Mouse (Mus musculus): ENCODE results near the gene Usp5. TPM values are rescaled to one million over a fixed set of nuclear protein-coding genes. Genes with fewer than 3 reads are reported as not detected.

The Usp5 gene
- total RNA-seq (2023) = 58.0 TPM

DNA sequence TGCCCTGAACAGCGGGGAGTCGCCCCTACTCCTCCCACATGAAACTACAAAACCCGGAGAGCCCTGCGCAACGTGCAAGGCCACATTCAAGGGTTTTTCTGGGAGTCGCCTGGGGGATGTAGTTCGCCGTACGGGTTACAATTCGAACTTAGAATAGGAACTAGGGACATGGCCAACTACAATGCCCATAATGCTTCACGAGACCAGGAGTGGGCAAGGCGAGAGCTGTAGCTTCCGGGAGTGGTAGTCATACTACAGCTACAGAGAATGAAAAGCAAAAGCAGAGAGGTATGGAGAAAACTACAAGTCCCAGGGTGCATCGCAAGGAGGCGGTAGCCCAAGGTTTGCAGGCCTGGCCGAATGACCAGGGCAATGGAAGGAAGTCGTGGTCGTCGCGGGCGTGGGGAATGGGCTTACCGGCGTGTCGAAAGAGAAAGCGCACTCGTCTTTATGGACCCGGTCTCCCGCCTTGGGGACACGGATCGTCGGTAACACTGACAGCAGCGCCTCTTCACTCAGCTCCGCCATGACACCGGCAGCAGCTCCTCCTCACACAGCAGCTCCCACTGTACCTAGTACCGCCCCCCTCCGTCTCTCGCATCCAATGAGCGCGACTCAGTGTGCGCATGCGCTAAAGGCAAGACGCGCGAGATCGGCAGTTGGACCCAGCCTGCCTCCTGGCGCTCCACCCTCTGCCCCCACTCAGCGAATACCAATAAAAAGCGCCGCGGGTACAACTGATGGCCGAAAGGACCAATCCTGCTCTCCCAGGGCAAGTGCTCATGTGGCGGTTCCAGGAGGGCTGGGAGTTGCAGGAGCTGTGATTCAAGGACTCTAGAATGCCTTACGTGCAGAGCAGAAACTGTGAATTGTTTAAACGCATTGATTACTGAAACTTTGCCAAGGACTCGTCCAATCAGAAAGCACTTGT, at the start of gene Usp5, which contains the start of gene Cdca3:
Gene Usp5 (minus strand): TSS at position 617 of the 931 bp plus-strand sequence.
Gene Cdca3 (plus strand): TSS at position 680 of the 931 bp plus-strand sequence.

DNA sequence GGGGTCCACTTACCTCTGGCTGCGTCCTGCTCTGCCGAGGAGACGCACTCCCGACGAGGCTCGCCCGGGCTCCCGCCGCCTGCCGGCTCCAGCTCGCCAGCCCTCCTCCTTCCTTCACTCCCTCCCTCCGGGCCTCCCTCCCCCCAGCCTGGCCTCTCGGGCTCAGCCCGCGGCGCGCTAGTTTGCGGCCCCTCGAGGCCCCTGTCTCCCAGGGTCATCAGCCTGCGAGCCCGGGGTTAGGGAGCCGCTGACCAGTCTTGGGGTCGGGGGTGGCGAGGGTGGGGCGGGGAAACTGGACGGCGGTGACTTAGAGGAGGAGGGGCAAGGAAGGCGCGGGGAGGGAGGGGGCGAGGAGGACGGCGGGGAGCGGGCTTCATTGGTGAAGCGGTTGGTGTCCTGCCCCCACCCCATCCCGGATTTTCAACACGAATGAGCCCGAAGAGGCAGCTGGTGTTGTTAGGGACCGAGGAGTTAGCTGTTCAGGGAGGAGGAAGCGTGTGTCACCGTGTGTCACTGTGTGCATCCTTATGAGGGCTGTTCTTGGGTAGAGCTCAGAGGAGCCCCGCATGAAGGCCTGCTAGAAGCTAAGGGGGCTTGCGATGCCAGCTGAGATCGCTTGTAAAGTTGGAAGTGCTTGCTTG, 34.5 kb upstream of the Usp5 start, which contains the start of gene Gpr162:
Gene Gpr162 (minus strand): TSS at position 326 of the 641 bp plus-strand sequence.

DNA sequence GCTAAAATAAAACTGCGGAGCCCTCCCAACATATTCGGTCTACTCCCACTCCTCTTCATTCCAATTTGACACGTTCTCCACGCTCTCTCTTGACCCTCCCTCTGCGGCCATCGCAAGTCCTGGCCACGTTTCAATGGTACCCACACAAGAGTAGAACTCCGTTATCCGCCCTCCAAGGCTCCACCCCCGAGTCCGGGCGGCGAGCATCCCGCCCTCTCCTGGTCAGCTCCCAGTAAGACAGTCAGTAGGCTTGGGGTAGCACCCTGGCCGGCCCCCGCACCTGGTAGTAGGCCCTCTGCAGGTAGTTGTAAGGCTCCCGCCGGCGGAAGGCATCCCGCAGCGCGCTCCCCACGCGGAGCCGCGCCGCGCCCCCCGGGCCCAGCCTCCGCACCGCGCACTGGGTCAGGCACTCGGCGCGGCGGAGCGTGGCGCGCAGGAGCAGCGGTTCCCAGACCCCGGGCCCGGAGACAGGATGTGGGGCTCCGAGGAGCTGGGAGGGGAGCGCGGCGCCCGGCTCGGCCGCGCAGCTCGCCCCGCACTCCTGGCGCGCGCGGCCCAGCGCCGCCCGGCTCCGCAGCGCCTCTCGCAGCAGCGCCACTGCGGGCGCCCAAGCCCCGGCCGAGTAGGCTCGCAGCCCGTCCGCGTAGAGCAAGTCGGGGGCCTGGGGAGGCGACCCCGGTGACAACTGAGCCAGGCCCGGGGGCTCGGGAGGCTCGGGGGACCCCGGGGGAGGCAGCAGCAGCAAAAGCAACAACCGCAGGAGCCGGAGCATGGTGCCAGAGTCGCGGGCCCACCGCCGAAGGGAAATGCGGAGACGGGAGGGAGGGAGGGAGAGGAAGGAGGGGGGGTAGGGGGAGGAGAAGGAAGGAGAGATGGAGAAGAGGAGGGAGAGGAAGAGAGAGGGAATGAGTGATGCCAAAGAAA, 27.9 kb upstream of the Usp5 start, which contains the start of gene P3h3:
Gene P3h3 (minus strand): TSS at position 837 of the 924 bp plus-strand sequence.

DNA sequence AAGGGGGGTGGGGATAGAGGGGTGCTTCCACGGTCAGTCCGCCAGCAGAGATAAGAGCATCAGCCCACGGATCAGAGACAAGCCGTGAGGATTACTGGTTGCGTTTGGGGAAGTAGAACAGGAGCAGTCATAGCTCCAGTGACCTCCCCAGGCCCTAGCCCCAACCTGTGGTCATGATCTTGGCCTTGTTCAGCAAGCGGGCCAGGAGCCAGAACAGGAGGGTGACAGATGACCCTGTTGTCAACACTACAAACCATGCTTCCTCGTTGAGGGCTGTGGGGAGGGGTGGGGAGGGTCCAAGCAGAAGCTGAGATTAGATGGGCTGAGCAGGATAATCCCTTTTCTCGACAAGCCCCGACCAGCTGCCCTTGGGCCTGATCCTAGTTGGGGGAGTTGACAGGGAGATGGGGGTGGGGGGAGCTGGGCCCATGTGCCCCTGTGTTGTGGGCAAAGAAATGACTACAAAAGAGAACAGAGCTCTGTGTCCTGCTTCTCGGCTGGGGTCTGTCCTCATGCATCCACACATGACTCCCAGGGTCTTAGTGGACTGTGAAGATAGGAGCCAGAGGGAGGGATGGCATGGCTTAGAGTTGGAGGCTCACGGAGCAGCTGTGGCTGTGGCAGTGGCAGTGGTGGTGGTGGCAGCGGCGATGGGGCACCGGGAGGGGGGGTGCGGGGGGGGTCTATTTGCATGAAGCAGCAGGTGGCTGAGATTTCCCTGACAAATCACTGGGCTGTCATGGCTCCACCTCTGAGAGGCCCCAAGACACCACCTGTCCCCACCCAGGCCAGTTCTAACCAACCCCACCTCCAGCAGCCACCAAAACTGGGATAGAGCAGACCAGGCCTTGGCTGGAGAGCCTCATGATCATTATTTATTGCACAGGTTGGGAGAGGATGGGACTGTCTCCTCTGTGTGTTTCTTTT, 11.2 kb upstream of the Usp5 start, which contains the start of gene Gnb3:
Gene Gnb3 (minus strand): TSS at position 35 of the 927 bp plus-strand sequence.

DNA sequence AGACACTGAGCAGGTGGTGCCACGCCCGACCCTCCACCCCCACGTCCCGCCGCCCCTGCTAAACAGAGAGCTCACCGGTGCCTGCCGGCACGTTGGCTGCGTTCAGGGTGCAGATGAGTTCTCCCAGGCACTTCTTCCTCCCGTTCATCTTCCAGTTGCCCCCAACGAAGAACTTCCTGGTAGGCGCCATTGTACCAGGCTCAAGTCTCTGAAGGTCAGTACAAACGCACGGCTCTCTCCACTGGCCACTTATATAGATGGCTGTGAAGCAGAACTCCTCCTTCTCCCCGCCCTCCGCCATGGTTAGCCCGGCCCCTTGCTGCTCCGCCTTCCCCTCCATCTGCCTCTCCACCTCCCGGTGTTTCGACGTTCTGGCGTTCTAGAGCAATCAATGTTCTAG, 15.4 kb downstream of the Usp5 start, which contains the start of gene Tpi1:
Gene Tpi1 (minus strand): TSS at position 364 of the 400 bp plus-strand sequence.

DNA sequence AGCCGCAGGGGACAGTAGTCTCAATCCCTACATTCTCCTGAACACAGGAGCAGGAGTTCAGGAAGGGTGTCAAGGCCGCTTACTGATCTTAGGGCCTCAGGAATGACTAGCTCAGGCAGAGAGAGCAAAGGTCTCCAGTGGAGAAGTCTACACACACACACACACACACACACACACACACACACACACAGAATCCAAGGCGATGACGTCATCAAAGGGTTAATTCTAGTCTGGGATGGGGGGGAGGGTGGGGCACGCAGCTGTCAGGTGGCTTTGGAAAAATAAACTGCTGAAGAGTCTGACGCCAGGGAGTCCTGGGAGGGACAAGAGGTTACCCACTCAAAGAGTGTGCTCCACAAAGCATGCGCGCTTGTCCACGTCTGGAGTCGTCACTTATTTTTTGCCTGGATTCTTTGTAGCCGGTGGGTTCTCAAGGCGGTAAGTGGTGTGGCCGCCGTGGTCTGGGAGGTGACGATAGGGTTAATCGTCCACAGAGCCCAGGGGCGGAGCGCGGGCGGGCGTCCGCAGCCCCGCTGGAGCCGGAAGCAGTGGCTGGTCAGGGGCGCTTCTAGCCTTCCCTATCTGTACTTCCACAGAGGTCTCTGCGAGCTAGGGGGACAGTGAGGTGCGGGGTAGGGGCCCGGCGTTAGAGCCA, 20.8 kb downstream of the Usp5 start, which contains the start of gene Spsb2:
Gene Spsb2 (plus strand): TSS at position 304 of the 655 bp plus-strand sequence.

DNA sequence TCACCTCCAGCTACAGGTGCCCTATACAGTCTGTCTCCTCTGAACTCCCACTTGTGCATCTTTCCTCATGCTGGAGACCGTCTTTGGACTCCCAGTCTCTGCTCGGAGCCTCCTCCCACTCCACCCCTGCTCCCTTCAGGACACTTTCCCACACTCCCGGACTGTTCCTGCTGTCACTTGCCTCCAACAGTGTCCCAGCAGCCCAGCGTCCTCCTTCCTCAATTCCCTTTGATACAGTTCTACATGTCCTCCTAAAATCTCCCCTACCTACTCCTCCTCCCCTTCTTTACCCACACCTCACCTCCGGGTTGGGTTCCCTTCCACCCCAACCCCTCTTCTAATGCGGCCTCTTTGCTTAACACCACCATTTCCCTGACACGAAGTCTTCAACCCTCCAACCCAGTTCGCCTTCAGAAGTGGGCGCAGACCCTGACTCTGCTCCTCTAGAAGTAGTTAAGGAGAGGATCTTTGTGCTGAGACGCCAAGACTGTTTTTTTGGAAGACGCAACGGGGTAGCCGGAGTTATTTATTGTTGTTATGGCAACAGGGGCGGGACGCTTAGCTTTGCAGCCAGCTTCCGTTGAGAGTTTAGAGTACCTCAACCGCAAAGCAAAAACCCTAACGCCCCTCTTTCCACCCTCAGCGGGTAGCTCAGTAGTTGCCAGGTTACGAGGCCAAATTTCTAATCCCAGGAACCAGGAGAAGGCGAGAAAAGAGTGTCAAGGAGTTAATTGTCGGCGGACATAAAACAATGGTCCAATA, 49.9 kb downstream of the Usp5 start, which contains the start of gene Lrrc23:
Gene Lrrc23 (minus strand): TSS at position 506 of the 762 bp plus-strand sequence.

DNA sequence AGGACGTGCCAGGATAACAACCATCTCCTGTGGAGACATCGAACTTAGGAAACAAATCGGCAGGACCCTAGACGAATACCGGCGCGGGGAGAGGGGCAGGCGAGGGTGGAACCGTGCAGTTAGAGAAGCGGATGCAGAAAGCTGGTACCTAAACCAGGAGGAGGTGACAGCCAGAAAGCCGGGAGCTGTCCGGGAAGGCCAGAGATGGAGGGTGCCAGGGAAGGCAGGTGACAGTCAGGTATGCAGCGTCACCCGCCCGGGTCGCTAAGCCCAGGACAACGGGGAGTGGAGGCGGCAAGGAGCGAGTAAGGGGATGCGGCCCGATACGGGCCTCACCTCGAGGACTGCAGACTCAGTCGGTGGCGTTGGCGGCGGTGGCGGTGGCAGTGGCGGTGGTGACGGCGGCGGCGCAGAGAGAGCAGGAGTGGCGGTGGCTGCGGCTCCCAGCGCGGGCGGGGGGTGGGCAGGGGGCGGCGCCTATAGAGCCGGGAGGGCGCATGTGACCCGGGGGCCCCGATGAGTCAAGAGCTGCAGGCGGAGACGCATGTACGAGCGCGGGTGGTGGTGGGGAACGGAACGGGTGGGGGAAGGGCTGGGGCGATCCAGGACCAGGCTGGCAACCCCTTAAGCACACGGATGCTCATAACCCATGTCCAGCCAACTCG, 60.1 kb downstream of the Usp5 start, which contains the start of gene Eno2:
Gene Eno2 (minus strand): TSS at position 573 of the 665 bp plus-strand sequence.

Other genes starting within 250 kb of the Usp5 start
- 0.21 TPM for gene C1s2, start 193.4 kb downstream of the Usp5 start, total RNA-seq (2023)
- gene Lpcat3, start 166.5 kb downstream of the Usp5 start, total RNA-seq (2023) = 82.6 TPM
- gene Emg1, start 117.3 kb downstream of the Usp5 start, total RNA-seq (2023) = 168 TPM
- 186 TPM for gene Phb2, start 117.1 kb downstream of the Usp5 start, total RNA-seq (2023)
- 178 TPM for gene Ptpn6, start 90.8 kb downstream of the Usp5 start, total RNA-seq (2023)
- 265 TPM for gene Grcc10, start 88.1 kb downstream of the Usp5 start, total RNA-seq (2023)
- 1.5 TPM for gene Gm45234, start 73.5 kb downstream of the Usp5 start, total RNA-seq (2023)
- 188 TPM for gene Atn1, start 73.0 kb downstream of the Usp5 start, total RNA-seq (2023)
- gene Eno2, start 59.8 kb downstream of the Usp5 start, total RNA-seq (2023) = 2.7 TPM
- 10.8 TPM for gene Lrrc23, start 49.8 kb downstream of the Usp5 start, total RNA-seq (2023)
- gene Spsb2, start 20.8 kb downstream of the Usp5 start, total RNA-seq (2023) = 3.6 TPM
- 31.2 TPM for gene Tpi1, start 15.2 kb downstream of the Usp5 start, total RNA-seq (2023)
- 1.8 TPM for gene Cdca3, start 63 bp upstream of the Usp5 start, total RNA-seq (2023)
- gene Gnb3, start 10.8 kb upstream of the Usp5 start, total RNA-seq (2023) = not detected
- gene P3h3, start 28.3 kb upstream of the Usp5 start, total RNA-seq (2023) = 1.0 TPM
- gene Gpr162, start 34.5 kb upstream of the Usp5 start, total RNA-seq (2023) = 2.3 TPM
- gene Cd4, start 58.7 kb upstream of the Usp5 start, total RNA-seq (2023) = 458 TPM
- 1.6 TPM for gene Lag3, start 82.2 kb upstream of the Usp5 start, total RNA-seq (2023)
- 75.5 TPM for gene Ptms, start 90.6 kb upstream of the Usp5 start, total RNA-seq (2023)
- gene Mlf2, start 101.9 kb upstream of the Usp5 start, total RNA-seq (2023) = 86.9 TPM
- gene Cops7a, start 136.1 kb upstream of the Usp5 start, total RNA-seq (2023) = 35.8 TPM
- 0.89 TPM for gene Pianp, start 167.2 kb upstream of the Usp5 start, total RNA-seq (2023)
- gene Zfp384, start 179.7 kb upstream of the Usp5 start, total RNA-seq (2023) = 88.6 TPM
- 73.3 TPM for gene Ing4, start 210.3 kb upstream of the Usp5 start, total RNA-seq (2023)
- 12.8 TPM for gene Acrbp, start 220.2 kb upstream of the Usp5 start, total RNA-seq (2023)
- 16.1 TPM for gene Lpar5, start 238.4 kb upstream of the Usp5 start, total RNA-seq (2023)

Measured in CD4-positive naive resting alpha-beta T cell, adult 57 days (primary cell).